Mouse (Mus musculus): ENCODE data around the gene Nav2.

DNA sequence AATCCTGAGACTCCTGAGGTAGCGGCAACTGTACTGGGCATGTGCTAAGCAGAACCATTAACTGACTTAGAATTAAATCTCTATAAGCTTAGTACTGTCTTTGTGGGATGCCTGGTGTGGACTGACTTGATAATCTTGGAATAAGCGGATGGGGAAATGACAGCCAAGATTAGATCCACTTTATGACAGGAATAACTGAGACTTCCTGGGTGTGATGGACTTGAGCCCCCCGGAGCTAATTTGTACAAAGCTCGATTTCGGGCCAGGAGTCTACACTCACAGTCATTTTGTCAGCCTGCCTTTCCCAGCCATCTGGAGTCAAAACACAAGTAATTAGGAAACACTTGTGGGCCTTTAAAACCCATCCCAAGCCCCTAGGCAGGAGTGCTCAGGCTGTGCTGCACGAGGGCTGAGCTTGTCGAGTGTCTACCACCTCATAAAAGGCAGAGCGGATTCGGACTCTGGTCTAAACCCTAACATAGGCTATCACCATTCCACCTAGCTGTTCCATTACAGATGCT, 359.9 kb downstream of the Nav2 start:
- TF ChIP-seq CTCF (IDR thresholded peaks at IDR 0.05; ENCODE audit: low read depth) (no peak), EP300 (optimal IDR thresholded peaks at IDR 0.05) (no peak)
